In the genomic region with DNA sequence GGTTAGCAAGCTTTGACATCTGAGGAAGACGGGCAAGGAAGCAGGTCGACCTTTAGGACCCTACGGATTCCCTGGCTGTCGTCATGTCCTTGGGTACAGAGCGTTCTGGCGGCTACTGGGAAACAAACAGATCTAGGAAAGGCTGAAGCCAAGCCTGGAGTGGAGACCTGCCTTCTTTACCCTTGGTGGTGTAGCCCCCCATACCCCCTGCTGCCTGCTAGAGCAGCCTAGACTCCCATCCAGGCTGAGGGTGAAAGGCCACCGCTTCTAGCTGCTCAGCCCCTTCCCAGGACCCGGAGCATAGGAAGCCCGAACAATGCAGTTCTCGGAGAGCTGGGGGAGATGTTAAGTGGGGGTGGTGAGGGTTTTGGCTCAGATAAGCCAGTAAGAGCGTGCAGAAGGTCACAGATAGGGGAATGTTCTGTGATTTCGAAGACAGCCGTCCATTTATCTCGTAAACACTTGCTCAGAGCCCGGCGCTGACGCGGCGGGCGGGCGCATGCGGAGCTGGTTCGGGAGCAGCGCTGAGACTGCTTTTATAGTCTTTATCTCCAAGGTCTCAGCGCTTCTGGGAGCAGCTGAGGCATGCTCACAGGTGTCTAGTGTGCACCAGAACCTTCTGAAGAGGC, we compare ENCODE assay signal across 8 mouse cellular contexts. TPM values are rescaled to one million over a fixed set of nuclear protein-coding genes. Genes with fewer than 3 reads are reported as not detected.
DNase-seq lines count a peak whose midpoint lies in the region; ATAC-seq and TF ChIP-seq lines count a peak whose summit lies in the region.

No protein-coding gene starts in this region.

- peak; percentile 40 for TF ChIP-seq POLR2A in spleen, adult 2 months (IDR thresholded peaks at IDR 0.05; ENCODE audit: low read depth, low read length)
- no peak; the same call in 1 of the 2 replicates for TF ChIP-seq POLR2A in testis, adult 2 months (IDR thresholded peaks at IDR 0.05; ENCODE audit: control insufficient read depth, low read depth, low read length)

- H3K27ac ChIP-seq in spleen, adult 2 months (ENCODE audit: insufficient read depth, low read length) = peak overlapping the region; percentile 86
- H3K27ac ChIP-seq in midbrain, embryonic 15.5 days = peak overlapping the region; percentile 95
- H3K27ac ChIP-seq in testis, adult 2 months (ENCODE audit: control insufficient read depth, insufficient read depth, low read depth, low read length) = peak overlapping the region; percentile 82

- no peaks in the 10 kb centered on the region for H3K9me3 ChIP-seq in midbrain, embryonic 15.5 days

- H3K27me3 ChIP-seq in spleen, adult 2 months (ENCODE audit: control insufficient read depth, insufficient read depth, low read length) = no peaks in the 10 kb centered on the region
- H3K27me3 ChIP-seq in midbrain, embryonic 15.5 days (replicated peaks) = no peaks in the 10 kb centered on the region
- H3K27me3 ChIP-seq in testis, adult 2 months (ENCODE audit: control insufficient read depth, insufficient read depth, low read length) = no peaks in the 10 kb centered on the region

- H3K9ac ChIP-seq in midbrain, embryonic 15.5 days = peak overlapping the region; percentile 73

- no peak for TF ChIP-seq CTCF in spleen, adult 2 months (IDR thresholded peaks at IDR 0.05; ENCODE audit: extremely low read depth, insufficient read depth, insufficient read length, insufficient replicate concordance)
- no peak for TF ChIP-seq CTCF in testis, adult 2 months (IDR thresholded peaks at IDR 0.05; ENCODE audit: control insufficient read depth, insufficient read depth, insufficient replicate concordance, low read depth, low read length)

- ATAC-seq in midbrain, embryonic 15.5 days (replicated peaks) = peak; percentile 78

- peak overlapping the region; percentile 49 for H3K4me3 ChIP-seq in spleen, adult 2 months (ENCODE audit: extremely low read depth, insufficient read depth, insufficient read length)
- peak overlapping the region; percentile 59 for H3K4me3 ChIP-seq in midbrain, embryonic 15.5 days
- peak overlapping the region; percentile 49 for H3K4me3 ChIP-seq in testis, adult 2 months (ENCODE audit: control insufficient read depth, low read depth, low read length)

- 7% methylated on average over 25 of the region's 25 CpGs for WGBS in spleen, adult 2 months
- WGBS in midbrain, embryonic 15.5 days = under 1% methylated on average over 25 of the region's 25 CpGs

- peaks cover 41% of the 10 kb centered on the region; the same call in 1 of the 2 replicates for H3K4me1 ChIP-seq in spleen, adult 2 months (ENCODE audit: control insufficient read depth, insufficient read depth, insufficient read length)
- peaks cover 35% of the 10 kb centered on the region for H3K4me1 ChIP-seq in midbrain, embryonic 15.5 days
- H3K4me1 ChIP-seq in testis, adult 2 months (ENCODE audit: control insufficient read depth, insufficient read depth, low read length) = peaks cover 13% of the 10 kb centered on the region

- DNase-seq in spleen, adult 2 months (ENCODE audit: low read depth in 1 of 2, low spot score in 2 of 2) = no peak
- no peak for DNase-seq in spleen, postnatal 14 days (ENCODE audit: low spot score in 2 of 2)
- peak; percentile 77 for DNase-seq in embryo, embryonic 9.5 days (ENCODE audit: extremely low spot score)
- DNase-seq in heart, adult 18-20 months = peak; percentile 96
- DNase-seq in kidney, adult 11 months = peak; percentile 63
- peak; percentile 67 for DNase-seq in liver

- no peaks in the 10 kb centered on the region for H3K36me3 ChIP-seq in spleen, adult 2 months (ENCODE audit: control insufficient read depth, insufficient read depth, low read length)
- no peaks in the 10 kb centered on the region for H3K36me3 ChIP-seq in midbrain, embryonic 15.5 days (replicated peaks)
- H3K36me3 ChIP-seq in testis, adult 2 months (ENCODE audit: control insufficient read depth, insufficient read depth, low read length) = no peaks in the 10 kb centered on the region

- H3K4me2 ChIP-seq in midbrain, embryonic 15.5 days = peak overlapping the region; percentile 75

RNA-seq across cellular contexts. Expression of gene Ddit4, which starts 18.3 kb away (rescaled TPM):
- 152 and 168 TPM in 2 replicates for polyA plus RNA-seq in spleen, adult 2 months (2012; rRNA removed)
- total RNA-seq in heart, adult 18-20 months (2021) = 100 to 1,000 TPM; 158 to 190 TPM
- 52.6 and 59.4 TPM in 2 replicates for polyA plus RNA-seq in midbrain, embryonic 15.5 days (2015; fragmentation: Nextera tagmentation; extraction: Ambion mirVana)
- polyA plus RNA-seq in testis, adult 2 months (2012; rRNA removed) = 19.9 and 23.0 TPM in 2 replicates

RNA-seq across cellular contexts. Expression of gene Ascc1, which starts 32.7 kb away (rescaled TPM):
- polyA plus RNA-seq in spleen, adult 2 months (2012; rRNA removed) = 11.9 and 12.0 TPM in 2 replicates
- total RNA-seq in heart, adult 18-20 months (2021) = 10 to 100 TPM; 23.2 to 25.9 TPM
- 47.4 and 48.7 TPM in 2 replicates for polyA plus RNA-seq in midbrain, embryonic 15.5 days (2015; fragmentation: Nextera tagmentation; extraction: Ambion mirVana)
- 97.0 and 99.2 TPM in 2 replicates for polyA plus RNA-seq in testis, adult 2 months (2012; rRNA removed)

RNA-seq across cellular contexts. Expression of gene Anapc16, which starts 33.0 kb away (rescaled TPM):
- 55.4 and 62.1 TPM in 2 replicates for polyA plus RNA-seq in spleen, adult 2 months (2012; rRNA removed)
- 10 to 100 TPM; 73.8 to 84.0 TPM for total RNA-seq in heart, adult 18-20 months (2021)
- polyA plus RNA-seq in midbrain, embryonic 15.5 days (2015; fragmentation: Nextera tagmentation; extraction: Ambion mirVana) = 106 and 109 TPM in 2 replicates
- polyA plus RNA-seq in testis, adult 2 months (2012; rRNA removed) = 41.3 and 42.5 TPM in 2 replicates

Comparison
In these comparisons a context has a peak if more than half of its experiments do, and no peak if none do; other contexts are left out.
1. DNase-seq: peak in embryo, embryonic 9.5 days (single experiment), heart, adult 18-20 months (2 of 2), kidney, adult 11 months (single experiment) and liver (single experiment); none in spleen, adult 2 months (0 of 2) and spleen, postnatal 14 days (0 of 2).
2. Peak in every context shown above with its lines, with median percentiles within 50 percentile points of each other: H3K27ac ChIP-seq and H3K4me3 ChIP-seq.